Mouse (Mus musculus): ENCODE measurements at regions not wholly inside any gene's neighbourhood (a gene's known extent, or its start where the extent isn't known, plus 50 kb on each side); places are given as distances from the start of the nearest gene placed in this dataset.

DNA sequence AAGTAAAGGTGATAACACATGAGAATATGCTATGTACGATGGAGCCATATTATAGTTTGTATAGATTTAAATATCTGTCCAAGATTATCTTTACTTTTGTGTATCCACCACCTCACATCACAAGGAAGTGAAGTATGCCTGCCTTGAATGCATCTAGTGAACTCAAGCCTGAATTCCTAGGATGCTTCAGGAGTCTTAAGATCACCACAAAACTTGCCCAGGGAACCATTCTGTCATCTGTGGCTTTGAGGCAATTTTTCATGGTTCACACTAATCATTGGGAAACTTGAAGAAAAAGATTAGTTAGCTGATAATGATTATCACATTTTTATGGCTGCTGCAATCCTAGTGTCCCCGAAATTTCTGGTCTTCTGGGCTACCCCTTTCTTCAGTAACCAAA, 288.5 kb upstream of the BC052040 start:
- H3K27ac ChIP-seq (replicated peaks; ENCODE audit: low read depth, low read length) = no peak overlapping the region
- H3K4me3 ChIP-seq (ENCODE audit: low read depth, low read length) = no peak overlapping the region
- ATAC-seq (ENCODE audit: insufficient number of reproducible peaks, low FRiP score, low TSS enrichment, low read depth) (no peak), DNase-seq (ENCODE audit: low spot score) (no peak)
- no peak overlapping the region for H3K9ac ChIP-seq (ENCODE audit: low read length)
- H3K4me1 ChIP-seq (ENCODE audit: control insufficient read depth, insufficient read depth, low read length) = no peaks in the 10 kb centered on the region
- no peaks in the 10 kb centered on the region for H3K27me3 ChIP-seq (ENCODE audit: control insufficient read depth, insufficient read depth, low read length)
- H3K4me2 ChIP-seq (ENCODE audit: low read depth, severe bottlenecking) = no peak overlapping the region
- WGBS = 78% methylated on average over 2 of the region's 2 CpGs
- H3K36me3 ChIP-seq (ENCODE audit: control insufficient read depth, insufficient read depth, low read length) = no peaks in the 10 kb centered on the region
- no peaks in the 10 kb centered on the region for H3K9me3 ChIP-seq (ENCODE audit: control insufficient read depth, low read length)

DNA sequence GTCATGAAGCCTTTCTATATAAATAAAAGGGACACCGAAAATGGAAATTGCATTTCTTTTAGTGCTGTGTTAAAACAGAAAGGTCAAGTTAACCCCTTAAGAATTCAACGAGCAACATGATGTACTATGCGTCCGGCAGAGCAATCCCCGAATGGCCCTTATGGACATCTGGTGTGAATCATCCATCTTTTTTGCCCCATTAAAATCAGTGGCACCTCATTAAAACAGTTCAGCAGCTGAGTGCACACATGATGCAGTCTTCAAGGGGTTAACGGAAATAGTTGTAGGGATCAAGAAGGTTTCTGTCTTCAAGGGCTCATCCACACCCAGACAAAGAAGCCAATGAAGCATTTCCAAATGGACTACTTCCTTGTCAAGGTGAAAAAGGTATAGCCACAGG, 284.1 kb upstream of the BC052040 start:
- Histone ChIP-seq H3K27ac (replicated peaks; ENCODE audit: low read depth, low read length) (no peak overlapping the region), H3K27me3 (ENCODE audit: control insufficient read depth, insufficient read depth, low read length) (no peaks in the 10 kb centered on the region), H3K9ac (ENCODE audit: low read length) (no peak overlapping the region), H3K4me3 (ENCODE audit: low read depth, low read length) (no peak overlapping the region), H3K9me3 (ENCODE audit: control insufficient read depth, low read length) (no peaks in the 10 kb centered on the region), H3K4me1 (ENCODE audit: control insufficient read depth, insufficient read depth, low read length) (no peaks in the 10 kb centered on the region), H3K4me2 (ENCODE audit: low read depth, severe bottlenecking) (no peak overlapping the region), H3K36me3 (ENCODE audit: control insufficient read depth, insufficient read depth, low read length) (no peaks in the 10 kb centered on the region)
- ATAC-seq (ENCODE audit: insufficient number of reproducible peaks, low FRiP score, low TSS enrichment, low read depth) = peak; percentile 21; the same call in 1 of the 2 replicates
- 13% methylated on average over 6 of the region's 6 CpGs for WGBS
- DNase-seq (ENCODE audit: low spot score) = peak; percentile 35

DNA sequence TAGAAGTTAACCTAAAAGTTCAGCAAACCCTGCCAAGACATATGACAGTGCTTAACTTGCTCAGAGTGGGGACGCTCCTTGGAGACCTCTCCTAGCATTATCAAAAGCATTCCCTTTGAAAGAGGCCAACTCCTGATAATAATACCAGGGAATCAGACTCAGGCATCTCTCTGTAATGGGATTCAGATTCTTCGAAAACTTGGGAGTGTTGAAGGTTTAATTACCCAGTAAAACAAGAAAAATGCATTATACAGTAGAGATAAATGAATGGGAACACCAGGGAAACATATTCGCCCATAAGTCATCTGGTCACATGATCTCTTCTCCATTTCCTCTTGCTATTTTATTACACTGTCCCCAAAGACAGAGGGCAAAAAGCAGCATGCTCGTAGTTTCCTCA, 274.3 kb upstream of the BC052040 start:
- ATAC-seq (ENCODE audit: insufficient number of reproducible peaks, low FRiP score, low TSS enrichment, low read depth) = peak; percentile 60; the same call in 1 of the 2 replicates
- Histone ChIP-seq H3K9ac (ENCODE audit: low read length) (no peak overlapping the region), H3K4me2 (ENCODE audit: low read depth, severe bottlenecking) (no peak overlapping the region), H3K9me3 (ENCODE audit: control insufficient read depth, low read length) (no peaks in the 10 kb centered on the region), H3K4me3 (ENCODE audit: low read depth, low read length) (no peak overlapping the region), H3K36me3 (ENCODE audit: control insufficient read depth, insufficient read depth, low read length) (no peaks in the 10 kb centered on the region), H3K27ac (replicated peaks; ENCODE audit: low read depth, low read length) (no peak overlapping the region), H3K27me3 (ENCODE audit: control insufficient read depth, insufficient read depth, low read length) (no peaks in the 10 kb centered on the region), H3K4me1 (ENCODE audit: control insufficient read depth, insufficient read depth, low read length) (no peaks in the 10 kb centered on the region)
- DNase-seq (ENCODE audit: low spot score) = no peak
- 51% methylated on average over 4 of the region's 4 CpGs for whole genome bisulfite sequencing

DNA sequence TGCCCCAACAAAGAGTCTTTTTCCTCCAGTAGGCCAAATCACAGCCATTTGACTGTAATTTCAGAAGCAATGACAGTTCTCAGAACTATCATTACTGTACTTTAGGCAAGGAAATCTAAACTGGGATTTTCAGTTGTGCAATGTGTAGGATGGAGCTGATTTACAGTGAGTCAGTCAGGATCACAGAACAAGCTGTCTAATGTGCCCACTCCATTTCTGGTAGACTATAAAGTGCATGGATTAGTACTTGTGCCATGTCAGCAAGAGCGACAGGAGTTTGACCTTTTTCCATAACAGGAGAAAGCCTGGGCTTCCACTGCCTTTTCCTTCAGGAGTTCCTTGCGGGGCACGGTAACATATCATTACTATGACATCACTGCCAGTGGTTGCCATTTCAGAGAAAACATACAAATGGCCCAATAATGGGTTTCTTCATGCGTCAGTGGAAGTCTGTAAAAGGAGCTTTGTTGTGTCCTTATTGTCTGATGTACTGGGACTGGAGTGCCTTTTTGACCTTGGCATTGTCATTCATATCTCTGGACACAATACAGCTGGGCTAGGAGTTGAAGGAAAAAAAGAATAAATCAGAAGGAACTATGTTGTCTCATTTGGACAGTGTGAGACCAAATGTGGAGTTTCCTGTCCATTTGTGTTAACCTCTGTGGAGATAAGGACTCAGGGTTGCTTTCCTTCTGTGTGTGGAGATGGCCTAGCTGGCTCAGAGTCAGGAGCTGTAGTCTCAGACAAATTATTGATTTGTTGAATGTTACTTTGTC, 271.5 kb upstream of the BC052040 start:
- ATAC-seq (ENCODE audit: insufficient number of reproducible peaks, low FRiP score, low TSS enrichment, low read depth) (no peak), DNase-seq (ENCODE audit: low spot score) (no peak)
- H3K27ac ChIP-seq (replicated peaks; ENCODE audit: low read depth, low read length) = no peak overlapping the region

DNA sequence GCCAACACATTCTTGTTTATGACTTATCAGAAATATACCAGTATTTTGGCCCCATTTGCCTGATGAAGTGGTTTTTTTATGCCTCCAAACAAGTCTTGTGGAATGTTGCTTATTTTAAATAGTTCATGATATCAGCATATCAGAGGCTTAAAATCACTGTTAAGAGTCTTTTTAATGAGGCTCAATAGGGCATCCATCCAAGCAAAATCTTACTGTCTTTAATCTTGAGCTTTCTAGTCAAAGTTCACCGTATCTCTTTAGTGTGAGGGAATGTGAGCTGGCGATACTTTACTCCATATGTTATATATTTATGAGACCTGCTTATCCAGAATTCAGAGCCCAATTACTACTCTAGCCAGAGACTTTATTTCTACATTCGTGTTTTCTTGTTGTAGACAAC, 263.0 kb upstream of the BC052040 start:
- Histone ChIP-seq H3K4me2 (ENCODE audit: low read depth, severe bottlenecking) (no peak overlapping the region), H3K36me3 (ENCODE audit: control insufficient read depth, insufficient read depth, low read length) (no peaks in the 10 kb centered on the region), H3K9me3 (ENCODE audit: control insufficient read depth, low read length) (no peaks in the 10 kb centered on the region), H3K4me3 (ENCODE audit: low read depth, low read length) (no peak overlapping the region), H3K27me3 (ENCODE audit: control insufficient read depth, insufficient read depth, low read length) (no peaks in the 10 kb centered on the region), H3K4me1 (ENCODE audit: control insufficient read depth, insufficient read depth, low read length) (no peaks in the 10 kb centered on the region), H3K27ac (replicated peaks; ENCODE audit: low read depth, low read length) (no peak overlapping the region), H3K9ac (ENCODE audit: low read length) (no peak overlapping the region)
- DNase-seq (ENCODE audit: low spot score) (no peak), ATAC-seq (ENCODE audit: insufficient number of reproducible peaks, low FRiP score, low TSS enrichment, low read depth) (no peak)
- WGBS = 77% methylated on average over 3 of the region's 3 CpGs

More for the DNA sequence above, 271.5 kb upstream of the BC052040 start:
- Histone ChIP-seq H3K9ac (ENCODE audit: low read length) (no peak overlapping the region), H3K36me3 (ENCODE audit: control insufficient read depth, insufficient read depth, low read length) (no peaks in the 10 kb centered on the region), H3K4me3 (ENCODE audit: low read depth, low read length) (no peak overlapping the region), H3K4me1 (ENCODE audit: control insufficient read depth, insufficient read depth, low read length) (no peaks in the 10 kb centered on the region), H3K4me2 (ENCODE audit: low read depth, severe bottlenecking) (no peak overlapping the region), H3K9me3 (ENCODE audit: control insufficient read depth, low read length) (no peaks in the 10 kb centered on the region), H3K27me3 (ENCODE audit: control insufficient read depth, insufficient read depth, low read length) (no peaks in the 10 kb centered on the region)
- WGBS = 81% methylated on average over 4 of the region's 4 CpGs

DNA sequence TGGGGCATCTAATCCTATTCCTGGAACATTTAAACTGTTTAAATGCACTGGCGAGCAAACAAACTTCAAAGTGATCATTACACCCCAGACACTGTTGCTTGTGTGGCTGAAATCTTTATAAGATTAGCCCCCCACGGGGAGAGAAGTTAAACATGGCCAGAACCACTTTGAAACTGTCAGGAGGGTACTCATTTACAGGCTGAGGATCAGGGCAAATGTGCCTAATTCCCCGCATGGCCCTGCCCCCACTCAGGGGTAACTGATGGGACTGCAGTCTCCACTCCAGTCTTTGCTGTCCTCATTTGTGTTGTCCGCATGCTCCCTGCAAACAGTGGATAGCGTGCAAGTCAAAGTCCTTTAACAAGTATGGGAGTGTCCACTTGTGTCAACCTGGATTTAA, 258.9 kb upstream of the BC052040 start:
- H3K27me3 ChIP-seq (ENCODE audit: control insufficient read depth, insufficient read depth, low read length) = peaks cover 2% of the 10 kb centered on the region; the same call in 1 of the 2 replicates
- no peak overlapping the region for H3K9ac ChIP-seq (ENCODE audit: low read length)
- DNase-seq (ENCODE audit: low spot score) = peak; percentile 51
- 0 out of 2 replicates have a peak, but pooled peaks cover 2% of the 10 kb centered on the region for H3K4me1 ChIP-seq (ENCODE audit: control insufficient read depth, insufficient read depth, low read length)
- H3K9me3 ChIP-seq (ENCODE audit: control insufficient read depth, low read length) = no peaks in the 10 kb centered on the region
- no peak overlapping the region for H3K4me3 ChIP-seq (ENCODE audit: low read depth, low read length)
- ATAC-seq (ENCODE audit: insufficient number of reproducible peaks, low FRiP score, low TSS enrichment, low read depth) = no peak
- H3K4me2 ChIP-seq (ENCODE audit: low read depth, severe bottlenecking) = no peak overlapping the region
- WGBS = 24% methylated on average over 5 of the region's 5 CpGs
- H3K27ac ChIP-seq (replicated peaks; ENCODE audit: low read depth, low read length) = no peak overlapping the region
- no peaks in the 10 kb centered on the region for H3K36me3 ChIP-seq (ENCODE audit: control insufficient read depth, insufficient read depth, low read length)

DNA sequence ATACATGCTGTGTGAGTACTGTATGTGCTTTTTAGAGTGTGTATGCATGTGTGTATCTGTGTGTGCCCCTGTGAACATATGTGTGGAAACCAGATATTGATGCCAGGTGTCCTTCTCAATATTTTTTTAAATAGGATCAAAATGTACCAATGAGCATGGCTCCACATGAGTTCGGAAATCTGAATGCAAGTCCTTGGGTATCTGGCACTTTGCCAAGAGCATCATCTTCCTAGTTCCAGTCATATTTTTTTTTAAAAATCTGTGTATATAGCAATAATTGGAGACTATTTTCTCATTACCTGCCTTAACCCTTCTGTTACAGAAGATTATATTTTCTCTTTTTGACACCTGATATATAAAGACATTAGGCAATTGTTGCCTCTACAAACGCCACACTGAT, 255.0 kb upstream of the BC052040 start:
- peaks cover 2% of the 10 kb centered on the region; the same call in 1 of the 2 replicates for H3K27me3 ChIP-seq (ENCODE audit: control insufficient read depth, insufficient read depth, low read length)
- DNase-seq (ENCODE audit: low spot score) (no peak), ATAC-seq (ENCODE audit: insufficient number of reproducible peaks, low FRiP score, low TSS enrichment, low read depth) (no peak)
- no peak overlapping the region for H3K4me2 ChIP-seq (ENCODE audit: low read depth, severe bottlenecking)
- H3K4me1 ChIP-seq (ENCODE audit: control insufficient read depth, insufficient read depth, low read length) = 0 out of 2 replicates have a peak, but pooled peaks cover 2% of the 10 kb centered on the region
- WGBS = 74% methylated on average over 2 of the region's 2 CpGs
- H3K9me3 ChIP-seq (ENCODE audit: control insufficient read depth, low read length) = no peaks in the 10 kb centered on the region
- H3K9ac ChIP-seq (ENCODE audit: low read length) = no peak overlapping the region
- no peaks in the 10 kb centered on the region for H3K36me3 ChIP-seq (ENCODE audit: control insufficient read depth, insufficient read depth, low read length)
- no peak overlapping the region for H3K4me3 ChIP-seq (ENCODE audit: low read depth, low read length)
- no peak overlapping the region for H3K27ac ChIP-seq (replicated peaks; ENCODE audit: low read depth, low read length)

DNA sequence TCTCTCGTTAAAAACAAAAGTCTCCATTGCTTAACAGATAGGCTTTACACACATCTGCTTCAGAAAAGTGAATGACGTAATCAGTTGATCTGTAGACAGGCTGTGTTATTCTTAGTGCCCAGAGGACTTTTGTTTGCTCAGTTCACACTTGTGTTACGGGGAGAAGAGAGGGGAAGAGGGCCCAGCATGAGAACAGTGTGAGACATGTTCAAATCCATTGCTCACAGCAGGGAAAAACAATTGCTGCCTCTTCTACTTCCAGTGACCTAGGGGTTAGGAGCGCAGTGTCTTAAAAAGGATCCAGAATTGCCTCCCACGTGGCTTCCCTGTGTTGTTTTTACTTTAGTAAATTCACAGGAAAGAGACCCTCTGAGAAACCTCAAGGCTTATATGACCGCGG, 243.3 kb upstream of the BC052040 start:
- no peak overlapping the region for H3K4me2 ChIP-seq (ENCODE audit: low read depth, severe bottlenecking)
- H3K4me3 ChIP-seq (ENCODE audit: low read depth, low read length) = no peak overlapping the region
- no peaks in the 10 kb centered on the region for H3K4me1 ChIP-seq (ENCODE audit: control insufficient read depth, insufficient read depth, low read length)
- no peak overlapping the region for H3K27ac ChIP-seq (replicated peaks; ENCODE audit: low read depth, low read length)
- H3K9me3 ChIP-seq (ENCODE audit: control insufficient read depth, low read length) = no peaks in the 10 kb centered on the region
- no peak for ATAC-seq (ENCODE audit: insufficient number of reproducible peaks, low FRiP score, low TSS enrichment, low read depth)
- no peaks in the 10 kb centered on the region for H3K36me3 ChIP-seq (ENCODE audit: control insufficient read depth, insufficient read depth, low read length)
- no peak overlapping the region for H3K9ac ChIP-seq (ENCODE audit: low read length)
- 58% methylated on average over 7 of the region's 7 CpGs for WGBS
- no peaks in the 10 kb centered on the region for H3K27me3 ChIP-seq (ENCODE audit: control insufficient read depth, insufficient read depth, low read length)
- no peak for DNase-seq (ENCODE audit: low spot score)

DNA sequence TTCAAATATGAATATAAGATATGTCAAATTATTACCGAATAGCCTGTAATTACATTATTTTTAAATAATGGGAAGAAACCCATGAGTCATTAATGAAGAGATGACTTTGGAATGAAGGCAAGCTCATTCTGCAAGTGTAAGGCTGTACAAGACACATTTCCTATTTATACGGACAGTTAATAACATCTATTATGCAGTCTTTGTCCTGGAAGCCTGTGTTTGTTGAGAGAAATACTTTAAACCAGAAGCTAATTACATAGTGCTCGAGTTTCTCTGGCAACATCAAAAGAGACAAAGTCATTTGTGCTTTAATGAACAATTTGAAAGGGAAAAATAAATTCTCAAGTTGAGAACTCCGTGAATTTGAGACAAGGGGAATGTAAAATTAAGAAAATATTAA, 242.5 kb upstream of the BC052040 start:
- DNase-seq (ENCODE audit: low spot score) (no peak), ATAC-seq (ENCODE audit: insufficient number of reproducible peaks, low FRiP score, low TSS enrichment, low read depth) (no peak)
- H3K4me3 ChIP-seq (ENCODE audit: low read depth, low read length) = no peak overlapping the region
- no peak overlapping the region for H3K9ac ChIP-seq (ENCODE audit: low read length)
- H3K36me3 ChIP-seq (ENCODE audit: control insufficient read depth, insufficient read depth, low read length) = no peaks in the 10 kb centered on the region
- H3K27me3 ChIP-seq (ENCODE audit: control insufficient read depth, insufficient read depth, low read length) = no peaks in the 10 kb centered on the region
- WGBS = 66% methylated on average over 4 of the region's 4 CpGs
- H3K9me3 ChIP-seq (ENCODE audit: control insufficient read depth, low read length) = no peaks in the 10 kb centered on the region
- H3K4me1 ChIP-seq (ENCODE audit: control insufficient read depth, insufficient read depth, low read length) = no peaks in the 10 kb centered on the region
- no peak overlapping the region for H3K4me2 ChIP-seq (ENCODE audit: low read depth, severe bottlenecking)
- no peak overlapping the region for H3K27ac ChIP-seq (replicated peaks; ENCODE audit: low read depth, low read length)

Measured in limb, embryonic 11.5 days (tissue).